Mouse (Mus musculus): ENCODE results near the gene Fignl2. TPM values are rescaled to one million over a fixed set of nuclear protein-coding genes. Genes with fewer than 3 reads are reported as not detected.

Gene Fignl2
- total and polyA plus RNA-seq, 3 experiments = 0.05 TPM; not detected in 2

GRCm38 (mm10) chr15:101078731-101079156, 377 bp upstream of the Fignl2 start:
- ATAC-seq (ENCODE audit: extremely low read depth, insufficient number of reproducible peaks, low FRiP score, poor library complexity, severe bottlenecking) = no peak
- no peak for DNase-seq (ENCODE audit: low spot score)
- Histone ChIP-seq H3K4me1 (ENCODE audit: insufficient read depth, low read depth, low read length) (no peaks in the 10 kb centered on the region), H3K9me3 (replicated peaks) (peaks cover 87% of the 10 kb centered on the region), H3K4me3 (ENCODE audit: low read depth, low read length) (no peak overlapping the region; the same call in 1 of the 2 replicates), H3K36me3 (replicated peaks) (no peaks in the 10 kb centered on the region), H3K27me3 (ENCODE audit: insufficient read depth, low read length) (no peaks in the 10 kb centered on the region)
- TF ChIP-seq POLR2AphosphoS5 (IDR thresholded peaks at IDR 0.05; ENCODE audit: insufficient replicate concordance, low read depth, low read length) (no peak), GATA1 (IDR thresholded peaks at IDR 0.05; ENCODE audit: borderline replicate concordance, low read length) (no peak), GATA2 (IDR thresholded peaks at IDR 0.05; ENCODE audit: borderline replicate concordance, low read depth, low read length) (no peak), TAL1 (conservative IDR thresholded peaks at IDR 0.05; ENCODE audit: low read depth, low read length) (no peak), CTCF (IDR thresholded peaks at IDR 0.05; ENCODE audit: low read depth, low read length) (no peak)

GRCm38 (mm10) chr15:101077001-101077812, 1.2 kb downstream of the Fignl2 start:
- ATAC-seq (ENCODE audit: extremely low read depth, insufficient number of reproducible peaks, low FRiP score, poor library complexity, severe bottlenecking) = no peak
- no peaks in the 10 kb centered on the region for H3K4me1 ChIP-seq (ENCODE audit: insufficient read depth, low read depth, low read length)
- H3K4me3 ChIP-seq (ENCODE audit: low read depth, low read length) = no peak overlapping the region
- H3K9me3 ChIP-seq (replicated peaks) = peaks cover 92% of the 10 kb centered on the region
- TF ChIP-seq TAL1 (conservative IDR thresholded peaks at IDR 0.05; ENCODE audit: low read depth, low read length) (no peak), GATA2 (IDR thresholded peaks at IDR 0.05; ENCODE audit: borderline replicate concordance, low read depth, low read length) (no peak), CTCF (IDR thresholded peaks at IDR 0.05; ENCODE audit: low read depth, low read length) (no peak), POLR2AphosphoS5 (IDR thresholded peaks at IDR 0.05; ENCODE audit: insufficient replicate concordance, low read depth, low read length) (no peak), GATA1 (IDR thresholded peaks at IDR 0.05; ENCODE audit: borderline replicate concordance, low read length) (no peak)
- DNase-seq (ENCODE audit: low spot score) = no peak
- H3K27me3 ChIP-seq (ENCODE audit: insufficient read depth, low read length) = no peaks in the 10 kb centered on the region
- no peaks in the 10 kb centered on the region for H3K36me3 ChIP-seq (replicated peaks)

- no peak for DNase-seq (ENCODE audit: low spot score)
- Histone ChIP-seq H3K4me3 (ENCODE audit: low read depth, low read length) (no peak overlapping the region), H3K9me3 (replicated peaks) (peaks cover 92% of the 10 kb centered on the region), H3K4me1 (ENCODE audit: insufficient read depth, low read depth, low read length) (no peaks in the 10 kb centered on the region), H3K27me3 (ENCODE audit: insufficient read depth, low read length) (no peaks in the 10 kb centered on the region), H3K36me3 (replicated peaks) (no peaks in the 10 kb centered on the region)
- no peak for ATAC-seq (ENCODE audit: extremely low read depth, insufficient number of reproducible peaks, low FRiP score, poor library complexity, severe bottlenecking)
- TF ChIP-seq GATA1 (IDR thresholded peaks at IDR 0.05; ENCODE audit: borderline replicate concordance, low read length) = no peak
- TF ChIP-seq POLR2AphosphoS5 (IDR thresholded peaks at IDR 0.05; ENCODE audit: insufficient replicate concordance, low read depth, low read length) = no peak
- TF ChIP-seq TAL1 (conservative IDR thresholded peaks at IDR 0.05; ENCODE audit: low read depth, low read length) = no peak
Measured at GRCm38 (mm10) chr15:101076071-101077000, 2.0 kb downstream of the Fignl2 start.

- H3K27me3 ChIP-seq (ENCODE audit: insufficient read depth, low read length) = no peaks in the 10 kb centered on the region
- TF ChIP-seq TAL1 (conservative IDR thresholded peaks at IDR 0.05; ENCODE audit: low read depth, low read length) (no peak), GATA1 (IDR thresholded peaks at IDR 0.05; ENCODE audit: borderline replicate concordance, low read length) (no peak), POLR2AphosphoS5 (IDR thresholded peaks at IDR 0.05; ENCODE audit: insufficient replicate concordance, low read depth, low read length) (no peak), GATA2 (IDR thresholded peaks at IDR 0.05; ENCODE audit: borderline replicate concordance, low read depth, low read length) (no peak), CTCF (IDR thresholded peaks at IDR 0.05; ENCODE audit: low read depth, low read length) (no peak)
- no peak overlapping the region for H3K4me3 ChIP-seq (ENCODE audit: low read depth, low read length)
- ATAC-seq (ENCODE audit: extremely low read depth, insufficient number of reproducible peaks, low FRiP score, poor library complexity, severe bottlenecking) = no peak
- H3K9me3 ChIP-seq (replicated peaks) = peaks cover 92% of the 10 kb centered on the region
- H3K36me3 ChIP-seq (replicated peaks) = no peaks in the 10 kb centered on the region
- no peak for DNase-seq (ENCODE audit: low spot score)
- no peaks in the 10 kb centered on the region for H3K4me1 ChIP-seq (ENCODE audit: insufficient read depth, low read depth, low read length)
Measured at GRCm38 (mm10) chr15:101075656-101076055, 2.7 kb downstream of the Fignl2 start.

GRCm38 (mm10) chr15:101075150-101075549, 3.2 kb downstream of the Fignl2 start:
- H3K9me3 ChIP-seq (replicated peaks) = peaks cover 92% of the 10 kb centered on the region
- no peak overlapping the region for H3K4me3 ChIP-seq (ENCODE audit: low read depth, low read length)
- H3K4me1 ChIP-seq (ENCODE audit: insufficient read depth, low read depth, low read length) = no peaks in the 10 kb centered on the region
- no peaks in the 10 kb centered on the region for H3K27me3 ChIP-seq (ENCODE audit: insufficient read depth, low read length)
- ATAC-seq (ENCODE audit: extremely low read depth, insufficient number of reproducible peaks, low FRiP score, poor library complexity, severe bottlenecking) = no peak
- no peak for DNase-seq (ENCODE audit: low spot score)
- no peaks in the 10 kb centered on the region for H3K36me3 ChIP-seq (replicated peaks)
- TF ChIP-seq POLR2AphosphoS5 (IDR thresholded peaks at IDR 0.05; ENCODE audit: insufficient replicate concordance, low read depth, low read length) (no peak), GATA1 (IDR thresholded peaks at IDR 0.05; ENCODE audit: borderline replicate concordance, low read length) (no peak), TAL1 (conservative IDR thresholded peaks at IDR 0.05; ENCODE audit: low read depth, low read length) (no peak), GATA2 (IDR thresholded peaks at IDR 0.05; ENCODE audit: borderline replicate concordance, low read depth, low read length) (no peak), CTCF (IDR thresholded peaks at IDR 0.05; ENCODE audit: low read depth, low read length) (no peak)

GRCm38 (mm10) chr15:101074067-101074466, 4.3 kb downstream of the Fignl2 start:
- ATAC-seq (ENCODE audit: extremely low read depth, insufficient number of reproducible peaks, low FRiP score, poor library complexity, severe bottlenecking) (no peak), DNase-seq (ENCODE audit: low spot score) (no peak)
- TF ChIP-seq TAL1 (conservative IDR thresholded peaks at IDR 0.05; ENCODE audit: low read depth, low read length) (no peak), GATA1 (IDR thresholded peaks at IDR 0.05; ENCODE audit: borderline replicate concordance, low read length) (no peak), GATA2 (IDR thresholded peaks at IDR 0.05; ENCODE audit: borderline replicate concordance, low read depth, low read length) (no peak), CTCF (IDR thresholded peaks at IDR 0.05; ENCODE audit: low read depth, low read length) (no peak), POLR2AphosphoS5 (IDR thresholded peaks at IDR 0.05; ENCODE audit: insufficient replicate concordance, low read depth, low read length) (no peak)
- Histone ChIP-seq H3K4me1 (ENCODE audit: insufficient read depth, low read depth, low read length) (no peaks in the 10 kb centered on the region), H3K9me3 (replicated peaks) (peaks cover 95% of the 10 kb centered on the region), H3K36me3 (replicated peaks) (no peaks in the 10 kb centered on the region), H3K27me3 (ENCODE audit: insufficient read depth, low read length) (no peaks in the 10 kb centered on the region), H3K4me3 (ENCODE audit: low read depth, low read length) (no peak overlapping the region)

Data from G1E (cell line).